Mouse (Mus musculus): ENCODE measurements around the gene Myo16. TPM values are rescaled to one million over a fixed set of nuclear protein-coding genes. Genes with fewer than 3 reads are reported as not detected.

Myo16 gene
- 2.0 and 5.4 TPM in 2 replicates for polyA plus RNA-seq (2014; fragmentation: Nextera tagmentation; extraction: Ambion mirVana)

GRCm38 (mm10) chr8:10153611-10154438, at the start of gene Myo16:
Gene Myo16 (plus strand): TSS chr8:10153911.
- WGBS: under 1% methylated on average over 57 of the region's 61 CpGs
- no peaks in the 10 kb centered on the region for H3K27me3 ChIP-seq (replicated peaks; ENCODE audit: control insufficient read depth, insufficient read depth, low read length)
- H3K4me3 ChIP-seq (ENCODE audit: low read depth, low read length): peak within 1 kb of the TSS; percentile 67
- peak within 1 kb of the TSS; percentile 77 for H3K9ac ChIP-seq (ENCODE audit: low read length)
- ATAC-seq (peak; percentile 90), DNase-seq (ENCODE audit: low spot score) (peak; percentile 75)
- peak within 1 kb of the TSS; percentile 58 for H3K27ac ChIP-seq (ENCODE audit: low read depth, low read length)
- peak within 1 kb of the TSS; percentile 70 for H3K4me2 ChIP-seq (ENCODE audit: low read length)
- H3K4me1 ChIP-seq (ENCODE audit: control insufficient read depth, insufficient read depth, low read length): 0 out of 2 replicates have a peak, but pooled peaks cover 4% of the 10 kb centered on the region
- H3K36me3 ChIP-seq (ENCODE audit: control insufficient read depth, insufficient read depth, low read length): no peaks in the 10 kb centered on the region
- H3K9me3 ChIP-seq (replicated peaks; ENCODE audit: control insufficient read depth, low read length): no peaks in the 10 kb centered on the region

GRCm38 (mm10) chr8:10108516-10109271, 45.0 kb upstream of the Myo16 start:
- Histone ChIP-seq H3K4me2 (ENCODE audit: low read length) (no peak overlapping the region), H3K27ac (ENCODE audit: low read depth, low read length) (no peak overlapping the region), H3K36me3 (ENCODE audit: control insufficient read depth, insufficient read depth, low read length) (no peaks in the 10 kb centered on the region), H3K4me3 (ENCODE audit: low read depth, low read length) (no peak overlapping the region), H3K4me1 (ENCODE audit: control insufficient read depth, insufficient read depth, low read length) (no peaks in the 10 kb centered on the region), H3K9me3 (replicated peaks; ENCODE audit: control insufficient read depth, low read length) (no peaks in the 10 kb centered on the region), H3K9ac (ENCODE audit: low read length) (no peak overlapping the region), H3K27me3 (replicated peaks; ENCODE audit: control insufficient read depth, insufficient read depth, low read length) (no peaks in the 10 kb centered on the region)
- 87% methylated on average over 8 of the region's 8 CpGs for WGBS
- ATAC-seq: no peak
- no peak for DNase-seq (ENCODE audit: low spot score)

GRCm38 (mm10) chr8:10122749-10123148, 31.0 kb upstream of the Myo16 start:
- Histone ChIP-seq H3K9ac (ENCODE audit: low read length) (no peak overlapping the region), H3K9me3 (replicated peaks; ENCODE audit: control insufficient read depth, low read length) (no peaks in the 10 kb centered on the region), H3K4me3 (ENCODE audit: low read depth, low read length) (no peak overlapping the region), H3K27ac (ENCODE audit: low read depth, low read length) (no peak overlapping the region), H3K4me2 (ENCODE audit: low read length) (no peak overlapping the region), H3K36me3 (ENCODE audit: control insufficient read depth, insufficient read depth, low read length) (no peaks in the 10 kb centered on the region), H3K4me1 (ENCODE audit: control insufficient read depth, insufficient read depth, low read length) (peaks cover 9% of the 10 kb centered on the region; the same call in 1 of the 2 replicates), H3K27me3 (replicated peaks; ENCODE audit: control insufficient read depth, insufficient read depth, low read length) (no peaks in the 10 kb centered on the region)
- DNase-seq (ENCODE audit: low spot score) (no peak), ATAC-seq (no peak)
- 65% methylated on average over 5 of the region's 5 CpGs for WGBS

- ATAC-seq (peak; percentile 46), DNase-seq (ENCODE audit: low spot score) (peak; percentile 47)
- Histone ChIP-seq H3K9ac (ENCODE audit: low read length) (no peak overlapping the region), H3K27ac (ENCODE audit: low read depth, low read length) (no peak overlapping the region), H3K36me3 (ENCODE audit: control insufficient read depth, insufficient read depth, low read length) (no peaks in the 10 kb centered on the region), H3K27me3 (replicated peaks; ENCODE audit: control insufficient read depth, insufficient read depth, low read length) (no peaks in the 10 kb centered on the region), H3K4me3 (ENCODE audit: low read depth, low read length) (no peak overlapping the region), H3K9me3 (replicated peaks; ENCODE audit: control insufficient read depth, low read length) (no peaks in the 10 kb centered on the region), H3K4me1 (ENCODE audit: control insufficient read depth, insufficient read depth, low read length) (peaks cover 9% of the 10 kb centered on the region; the same call in 1 of the 2 replicates), H3K4me2 (ENCODE audit: low read length) (no peak overlapping the region)
- 29% methylated on average over 2 of the region's 2 CpGs for WGBS
Measured at GRCm38 (mm10) chr8:10123412-10123811, 30.3 kb upstream of the Myo16 start.

- no peak overlapping the region for H3K4me3 ChIP-seq (ENCODE audit: low read depth, low read length)
- no peak overlapping the region for H3K27ac ChIP-seq (ENCODE audit: low read depth, low read length)
- 86% methylated on average over 4 of the region's 4 CpGs for WGBS
- H3K4me2 ChIP-seq (ENCODE audit: low read length): no peak overlapping the region
- no peaks in the 10 kb centered on the region for H3K27me3 ChIP-seq (replicated peaks; ENCODE audit: control insufficient read depth, insufficient read depth, low read length)
- DNase-seq (ENCODE audit: low spot score): no peak
- peaks cover 11% of the 10 kb centered on the region; the same call in 1 of the 2 replicates for H3K4me1 ChIP-seq (ENCODE audit: control insufficient read depth, insufficient read depth, low read length)
- ATAC-seq: no peak
- no peaks in the 10 kb centered on the region for H3K36me3 ChIP-seq (ENCODE audit: control insufficient read depth, insufficient read depth, low read length)
- no peaks in the 10 kb centered on the region for H3K9me3 ChIP-seq (replicated peaks; ENCODE audit: control insufficient read depth, low read length)
- H3K9ac ChIP-seq (ENCODE audit: low read length): no peak overlapping the region
Measured at GRCm38 (mm10) chr8:10125684-10126083, 28.0 kb upstream of the Myo16 start.

- H3K9ac ChIP-seq (ENCODE audit: low read length): no peak overlapping the region
- no peaks in the 10 kb centered on the region for H3K27me3 ChIP-seq (replicated peaks; ENCODE audit: control insufficient read depth, insufficient read depth, low read length)
- H3K27ac ChIP-seq (ENCODE audit: low read depth, low read length): no peak overlapping the region
- DNase-seq (ENCODE audit: low spot score) (peak; percentile 78), ATAC-seq (peak; percentile 94)
- H3K9me3 ChIP-seq (replicated peaks; ENCODE audit: control insufficient read depth, low read length): no peaks in the 10 kb centered on the region
- H3K4me2 ChIP-seq (ENCODE audit: low read length): peak overlapping the region; percentile 4; the same call in 1 of the 2 replicates
- peaks cover 6% of the 10 kb centered on the region for H3K4me1 ChIP-seq (ENCODE audit: control insufficient read depth, insufficient read depth, low read length)
- 23% methylated on average over 15 of the region's 15 CpGs for WGBS
- no peak overlapping the region for H3K4me3 ChIP-seq (ENCODE audit: low read depth, low read length)
- no peaks in the 10 kb centered on the region for H3K36me3 ChIP-seq (ENCODE audit: control insufficient read depth, insufficient read depth, low read length)
Measured at GRCm38 (mm10) chr8:10130513-10131414, 22.9 kb upstream of the Myo16 start.

GRCm38 (mm10) chr8:10139536-10139935, 14.2 kb upstream of the Myo16 start:
- no peaks in the 10 kb centered on the region for H3K27me3 ChIP-seq (replicated peaks; ENCODE audit: control insufficient read depth, insufficient read depth, low read length)
- H3K36me3 ChIP-seq (ENCODE audit: control insufficient read depth, insufficient read depth, low read length): no peaks in the 10 kb centered on the region
- ATAC-seq (no peak), DNase-seq (ENCODE audit: low spot score) (no peak)
- H3K9me3 ChIP-seq (replicated peaks; ENCODE audit: control insufficient read depth, low read length): no peaks in the 10 kb centered on the region
- H3K4me1 ChIP-seq (ENCODE audit: control insufficient read depth, insufficient read depth, low read length): no peaks in the 10 kb centered on the region
- WGBS: 28% methylated on average over 8 of the region's 8 CpGs
- H3K4me3 ChIP-seq (ENCODE audit: low read depth, low read length): no peak overlapping the region
- H3K4me2 ChIP-seq (ENCODE audit: low read length): no peak overlapping the region
- no peak overlapping the region for H3K27ac ChIP-seq (ENCODE audit: low read depth, low read length)
- no peak overlapping the region for H3K9ac ChIP-seq (ENCODE audit: low read length)

- Histone ChIP-seq H3K36me3 (ENCODE audit: control insufficient read depth, insufficient read depth, low read length) (no peaks in the 10 kb centered on the region), H3K9ac (ENCODE audit: low read length) (no peak overlapping the region), H3K4me2 (ENCODE audit: low read length) (no peak overlapping the region), H3K4me3 (ENCODE audit: low read depth, low read length) (no peak overlapping the region), H3K27ac (ENCODE audit: low read depth, low read length) (no peak overlapping the region), H3K4me1 (ENCODE audit: control insufficient read depth, insufficient read depth, low read length) (no peaks in the 10 kb centered on the region), H3K9me3 (replicated peaks; ENCODE audit: control insufficient read depth, low read length) (no peaks in the 10 kb centered on the region), H3K27me3 (replicated peaks; ENCODE audit: control insufficient read depth, insufficient read depth, low read length) (no peaks in the 10 kb centered on the region)
- 82% methylated on average over 10 of the region's 10 CpGs for WGBS
- DNase-seq (ENCODE audit: low spot score): no peak
- ATAC-seq: no peak
Measured at GRCm38 (mm10) chr8:10143961-10144360, 9.8 kb upstream of the Myo16 start.
